Mouse (Mus musculus) heart, adult 8-10 months (tissue): ENCODE measurements around the gene Gpr34. TPM values are rescaled to one million over a fixed set of nuclear protein-coding genes. Genes with fewer than 3 reads are reported as not detected.
A peak's percentile ranks its signal among the peaks of the same experiment; 100 is the strongest.

ENCODE experiments used
- DNase-seq: peaks from one replicate; pipeline ENCODE4 v3.0.0; 2022; ENCODE audit warnings: low spot score
- total RNA-seq, 4 experiments: library from RNA; stranded (reverse); gene quantifications; 2 replicates each; pipeline ENCODE4 v1.2.4; 2022

Gpr34 gene
- 1 to 10 TPM in 3 of 4 experiments, under 1 TPM in 1; 0.37 to 2.1 (median 1.7) TPM for total RNA-seq

GRCm38 (mm10) chrX:13631599-13632283, at the start of gene Gpr34:
Gene Gpr34 (plus strand): TSS chrX:13632089.
- no peak for DNase-seq

DNA sequence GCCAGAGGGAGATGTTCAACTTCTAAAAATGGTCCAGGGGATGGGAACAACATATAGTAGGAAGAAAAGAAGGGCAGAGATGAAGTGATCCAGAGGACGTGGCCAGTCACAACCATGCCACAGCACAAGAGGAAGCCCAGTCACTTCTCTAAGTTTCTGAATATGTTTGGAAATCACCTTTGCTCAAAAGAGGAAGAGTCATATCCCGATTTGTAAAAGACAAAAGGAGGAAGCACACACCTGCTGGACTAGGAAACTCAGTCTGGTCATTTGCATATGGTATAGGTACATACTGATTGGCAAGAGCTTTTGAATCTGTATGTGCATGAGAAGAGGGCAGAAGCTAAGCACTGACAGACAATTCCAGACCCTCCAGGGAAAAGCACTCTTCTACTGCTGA, 32.5 kb upstream of the Gpr34 start:
- DNase-seq, result no peak

DNA sequence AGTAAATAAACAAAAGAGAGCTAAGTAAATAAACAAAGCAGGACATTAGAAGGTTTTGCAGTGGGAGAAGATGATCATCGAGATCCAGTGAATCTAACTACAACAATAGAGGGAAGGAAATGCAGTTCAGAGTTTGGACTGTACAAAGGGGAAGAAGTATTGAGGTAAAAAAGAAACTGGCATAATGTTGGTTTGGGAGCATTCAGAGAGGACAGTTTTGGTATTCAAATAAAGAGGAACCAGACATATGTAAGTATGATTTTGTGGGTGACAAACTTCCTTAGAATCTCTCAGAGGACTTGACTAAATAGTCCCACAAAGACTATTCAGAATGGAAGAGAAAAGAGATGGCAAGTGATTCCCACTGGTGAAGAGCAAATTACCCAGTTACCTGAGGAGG, 31.9 kb upstream of the Gpr34 start:
- no peak for DNase-seq

DNA sequence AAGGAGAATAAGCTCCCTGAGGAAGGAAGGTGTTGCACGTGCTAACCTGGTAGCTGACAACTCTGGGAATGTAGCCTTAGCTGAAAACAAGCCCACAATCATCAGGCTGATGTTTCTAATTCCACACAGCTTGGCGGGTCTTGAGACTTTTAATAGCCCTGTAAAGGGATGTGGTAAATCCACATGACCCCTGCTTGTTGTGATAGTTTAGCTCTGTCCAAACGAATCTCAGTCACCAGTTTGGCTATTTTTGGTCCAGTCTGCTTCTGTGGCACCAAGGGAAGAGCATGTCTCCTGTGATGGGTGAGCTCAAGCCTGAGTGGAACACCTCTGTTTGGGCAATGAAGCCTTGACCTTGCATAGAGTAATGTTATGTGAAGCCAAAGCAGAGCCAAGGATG, 25.1 kb upstream of the Gpr34 start:
- no peak for DNase-seq

DNA sequence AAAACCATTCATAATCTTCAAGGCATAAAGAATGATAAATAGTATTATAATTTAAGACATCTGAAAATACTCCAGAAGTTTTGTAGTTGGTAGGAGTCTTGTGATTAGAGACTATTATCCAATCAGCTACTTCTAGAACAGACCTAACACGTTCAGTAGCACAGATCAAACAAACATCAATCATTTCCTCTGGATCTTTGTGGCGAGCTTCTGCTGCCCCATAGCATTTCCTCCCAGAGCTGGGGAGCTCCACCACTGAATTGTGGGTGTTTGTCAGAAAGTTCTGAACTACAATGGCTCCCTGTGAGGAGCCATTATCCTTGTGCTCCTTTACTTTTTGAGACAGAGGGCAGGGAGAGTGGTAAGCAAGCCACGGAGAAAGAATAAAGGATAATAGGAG, 24.1 kb upstream of the Gpr34 start:
- no peak for DNase-seq

DNA sequence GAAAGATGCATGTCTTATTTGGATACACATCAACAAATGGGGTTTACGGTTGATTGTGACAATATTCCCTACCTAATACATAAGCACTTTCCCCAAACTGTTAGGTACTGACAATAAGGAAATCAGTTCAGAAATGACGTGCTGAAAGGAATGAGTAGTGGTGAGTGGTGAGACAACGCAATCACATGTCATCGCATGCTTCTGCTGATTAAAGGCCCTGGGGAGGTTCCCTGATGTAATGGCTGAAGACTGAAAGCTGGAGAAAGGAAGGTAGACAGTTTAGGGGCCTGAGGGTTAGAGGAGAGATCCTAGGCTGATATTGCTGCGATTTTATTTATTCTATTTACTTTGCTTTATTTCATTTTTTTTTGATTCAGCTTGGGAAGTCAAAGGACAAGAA, 20.8 kb upstream of the Gpr34 start:
- no peak for DNase-seq

DNA sequence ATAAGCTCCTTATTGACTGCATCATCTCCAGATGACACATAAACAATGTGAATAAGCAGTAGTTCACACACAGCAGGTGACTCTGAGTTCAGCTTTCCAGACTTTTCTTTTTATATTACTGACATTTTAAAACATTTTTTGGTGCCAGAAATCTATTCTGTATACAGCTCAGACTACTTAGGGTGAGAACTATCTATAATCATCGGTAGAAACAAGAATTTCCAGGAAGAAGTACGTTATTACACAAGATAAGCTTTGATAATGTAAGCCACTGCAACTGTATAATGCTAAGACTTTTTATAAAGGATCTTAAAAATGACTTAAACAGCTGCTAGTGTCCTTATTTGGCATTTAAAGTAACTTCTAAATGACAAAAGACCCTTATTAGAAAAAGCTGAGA, 19.8 kb upstream of the Gpr34 start:
- DNase-seq, result no peak

- DNase-seq, result peak; percentile 26
These were observed 15.2 kb upstream of the Gpr34 start for GRCm38 (mm10) chrX:13616726-13617125.

DNA sequence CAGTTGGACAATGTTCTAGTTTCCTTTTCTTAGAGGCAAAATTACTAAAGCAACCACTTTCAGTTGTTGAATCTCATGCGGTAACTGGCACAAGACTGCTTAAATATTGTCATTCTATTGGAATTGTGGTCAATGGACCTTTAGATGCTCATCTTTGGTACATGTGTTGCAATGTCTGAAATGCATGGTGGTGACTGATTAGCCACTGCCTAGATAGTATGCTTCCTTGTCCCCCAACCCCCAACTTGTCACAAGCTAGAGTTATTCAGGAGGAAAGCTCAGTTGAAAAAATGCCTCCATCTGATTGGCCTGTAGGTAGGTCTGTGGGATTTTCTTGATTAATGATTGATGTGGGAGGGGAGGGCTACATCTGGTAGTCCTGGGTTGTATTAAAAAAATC, 14.6 kb upstream of the Gpr34 start:
- no peak for DNase-seq

- peak; percentile 56 for DNase-seq
These were observed 13.4 kb upstream of the Gpr34 start for GRCm38 (mm10) chrX:13618476-13618875.

DNA sequence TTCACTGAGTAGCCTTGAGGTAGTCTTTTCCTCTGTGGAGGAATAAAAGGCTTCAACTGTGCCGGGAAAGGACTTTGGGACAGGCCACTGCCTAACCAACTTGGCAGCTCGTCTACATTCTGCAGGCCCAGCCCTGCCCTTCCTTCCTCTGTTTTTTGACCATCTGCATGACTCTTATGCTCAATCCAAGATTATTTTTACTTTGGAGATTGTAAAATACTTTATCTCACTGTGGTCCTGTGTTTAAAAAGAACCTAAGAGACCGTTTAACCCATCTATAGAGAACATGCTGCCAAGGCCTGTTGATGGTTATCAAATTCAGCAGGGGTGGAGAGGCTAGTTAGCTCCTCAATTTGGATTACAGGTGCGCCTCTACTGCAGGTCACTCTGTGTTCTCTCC, 10.4 kb upstream of the Gpr34 start:
- peak; percentile 44 for DNase-seq

DNA sequence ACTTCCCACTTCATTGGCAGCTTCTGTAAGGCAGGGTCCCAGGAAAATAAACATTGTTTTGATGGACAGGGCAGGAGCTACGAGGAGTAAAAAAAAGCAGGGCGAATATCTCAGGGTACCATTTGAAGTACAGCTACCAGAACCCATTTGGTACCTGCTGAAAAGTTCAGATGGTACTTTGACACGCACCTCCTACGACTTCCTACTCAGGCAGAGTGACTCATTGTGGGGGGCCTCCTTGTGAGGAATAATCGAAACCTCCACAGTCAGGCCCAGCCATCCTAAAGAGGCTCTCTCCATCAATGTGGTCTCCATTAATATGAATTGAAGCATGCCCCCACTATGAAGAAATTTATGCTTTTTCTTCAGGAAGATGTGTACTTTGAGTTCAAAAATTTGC, 9.2 kb upstream of the Gpr34 start:
- no peak for DNase-seq

- DNase-seq, result no peak
These were observed 4.5 kb downstream of the Gpr34 start for GRCm38 (mm10) chrX:13636398-13636797.

DNA sequence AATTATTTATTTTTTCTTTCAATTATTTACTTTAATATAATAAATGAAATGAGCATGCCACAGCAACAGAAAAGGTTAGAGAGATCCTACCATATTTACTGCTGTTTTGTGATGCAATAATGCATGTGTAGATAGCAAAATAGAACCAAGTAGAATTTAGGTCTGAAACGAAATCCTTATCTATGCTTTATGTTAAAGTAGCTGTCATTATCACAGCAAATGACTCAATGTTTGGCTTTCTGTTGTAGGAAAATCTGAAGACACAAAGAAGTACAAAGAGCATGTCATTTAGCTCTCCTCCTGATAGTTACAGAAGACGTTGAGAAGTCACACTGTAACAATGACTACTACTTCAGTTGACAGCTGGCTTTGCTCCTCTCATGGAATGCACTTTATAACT, 7.0 kb downstream of the Gpr34 start:
- no peak for DNase-seq

- DNase-seq, result no peak
These were observed 20.0 kb downstream of the Gpr34 start for GRCm38 (mm10) chrX:13651889-13652288.

- no peak for DNase-seq
These were observed 20.4 kb downstream of the Gpr34 start for GRCm38 (mm10) chrX:13652291-13652690.

DNA sequence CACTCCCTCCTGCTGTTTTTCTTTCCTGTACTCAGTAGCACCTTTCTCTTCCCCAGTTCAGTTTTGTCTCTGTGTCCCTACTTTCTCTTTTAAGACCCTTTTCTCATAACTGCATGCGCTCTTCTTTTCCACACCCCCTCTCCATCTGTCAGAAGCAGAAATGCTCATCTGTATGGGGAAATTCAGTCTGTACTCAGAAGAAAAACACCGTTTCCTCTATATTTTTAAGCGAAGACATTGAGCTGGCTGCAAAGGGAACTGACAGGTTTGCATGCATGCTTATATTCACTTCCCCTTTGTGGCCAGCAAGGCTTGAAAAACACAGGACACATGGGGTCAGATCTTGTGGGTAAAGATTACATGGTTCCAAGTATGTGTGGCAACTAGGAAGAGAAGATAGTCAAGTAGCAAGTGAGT, 23.1 kb downstream of the Gpr34 start:
- peak; percentile 30 for DNase-seq

- DNase-seq, result no peak
These were observed 24.0 kb downstream of the Gpr34 start for GRCm38 (mm10) chrX:13655906-13656305.

DNA sequence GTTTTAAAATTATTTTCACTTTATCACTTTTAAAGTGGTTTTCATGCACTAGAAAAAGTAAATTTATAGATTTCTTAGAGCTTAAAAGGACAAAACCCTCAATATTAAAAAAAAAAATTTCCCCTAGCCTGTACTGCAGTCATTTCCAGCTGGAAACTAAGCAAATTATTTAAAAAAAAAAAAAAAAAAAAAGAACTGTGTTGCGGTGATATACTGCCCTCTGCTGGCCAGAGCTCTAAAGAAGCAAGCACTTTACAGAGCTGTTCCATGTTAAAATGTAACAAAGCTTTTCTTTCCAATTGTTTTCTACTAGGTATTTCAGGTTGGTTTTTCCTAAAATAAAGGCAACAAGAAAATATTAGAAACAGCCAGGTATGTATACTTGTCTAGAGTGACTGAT, 24.8 kb downstream of the Gpr34 start:
- peak; percentile 35 for DNase-seq

GRCm38 (mm10) chrX:13658616-13659140, 26.8 kb downstream of the Gpr34 start:
- no peak for DNase-seq

- DNase-seq, result no peak
These were observed 27.5 kb downstream of the Gpr34 start for GRCm38 (mm10) chrX:13659201-13659890.

DNA sequence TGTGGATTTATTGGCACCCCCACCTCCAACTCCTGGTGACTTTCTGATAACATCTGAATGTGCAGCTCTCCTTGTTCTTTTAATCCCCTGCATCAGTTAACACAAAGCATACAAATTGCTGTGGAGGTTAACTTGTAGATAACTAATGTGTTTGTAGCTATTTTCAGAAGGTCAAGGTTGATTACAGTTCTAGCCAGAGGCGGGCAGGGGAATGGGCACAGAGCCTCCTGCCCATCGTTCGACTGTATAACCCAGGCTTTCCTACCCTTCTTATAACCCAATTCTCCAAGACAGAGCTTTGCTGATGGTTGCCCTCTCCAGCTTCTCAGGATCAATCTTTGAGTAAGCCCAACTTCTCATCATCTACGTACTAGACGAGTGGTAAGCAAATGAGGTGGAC, 29.2 kb downstream of the Gpr34 start, which contains the start of gene Gpr82:
Gene Gpr82, plus strand, starts transcription at position 301 of the 400 bp plus-strand sequence.
- DNase-seq, result no peak

DNA sequence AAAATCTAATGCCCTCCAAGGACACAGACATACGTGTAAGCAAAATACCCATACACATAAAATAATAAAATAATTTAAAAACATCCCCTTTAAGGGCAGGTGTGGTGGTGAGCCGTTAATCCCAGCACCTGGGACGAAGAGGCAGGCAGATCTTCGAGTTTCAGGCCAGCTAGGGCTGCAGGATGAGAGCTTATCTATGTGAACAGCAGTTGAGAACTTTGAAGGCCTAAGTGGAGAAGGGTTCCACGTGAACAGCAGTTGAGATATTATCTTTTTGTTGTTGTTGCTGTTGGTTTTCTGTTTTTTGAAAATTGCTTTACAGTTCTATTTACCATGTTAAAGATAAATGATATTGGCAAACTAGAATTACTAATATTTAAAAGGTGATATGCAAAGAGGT, 37.0 kb downstream of the Gpr34 start:
- DNase-seq, result no peak
